Mouse (Mus musculus): ENCODE data around the gene Mrpl30. TPM values are rescaled to one million over a fixed set of nuclear protein-coding genes. Genes with fewer than 3 reads are reported as not detected.

The Mrpl30 gene
- polyA plus RNA-seq, 1 experiment from 2014 or later = 227 TPM

GRCm38 (mm10) chr1:37872131-37873067 lies 17.9 kb upstream of the Mrpl30 start:
- H3K9me3 ChIP-seq = no peaks in the 10 kb centered on the region
- peak; percentile 87 for ATAC-seq (ENCODE audit: insufficient read depth, low FRiP score, low read depth)
- peak overlapping the region; percentile 82 for H3K27ac ChIP-seq
- H3K36me3 ChIP-seq = peaks cover 16% of the 10 kb centered on the region; the same call in 1 of the 2 replicates
- peak overlapping the region; percentile 61 for H3K4me3 ChIP-seq (replicated peaks)
- WGBS = 5% methylated on average over 33 of the region's 33 CpGs
- no peaks in the 10 kb centered on the region for H3K27me3 ChIP-seq (replicated peaks)
- H3K4me1 ChIP-seq = peaks cover 5% of the 10 kb centered on the region; the same call in 1 of the 2 replicates
- peak overlapping the region; percentile 64 for H3K4me2 ChIP-seq
- H3K9ac ChIP-seq = peak overlapping the region; percentile 16

DNA sequence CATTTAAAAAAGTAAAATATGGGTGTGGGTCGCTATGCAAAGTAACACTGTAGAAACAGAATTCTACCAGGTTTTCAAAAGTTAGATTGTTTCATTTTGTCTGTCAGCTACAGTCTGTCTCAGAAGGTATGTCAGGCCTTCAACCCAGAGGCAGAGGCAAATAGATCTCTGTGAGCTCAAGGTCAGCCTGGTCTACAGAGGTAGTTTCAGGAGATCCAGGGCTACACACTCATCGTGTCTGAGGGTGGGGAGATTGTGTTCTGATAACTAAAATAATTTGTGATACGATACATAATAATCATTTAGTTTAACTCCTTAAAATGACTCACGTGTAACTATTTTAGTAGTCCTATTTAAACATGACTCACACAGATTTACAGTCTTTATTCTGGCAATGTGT lies 17.1 kb upstream of the Mrpl30 start:
- H3K27me3 ChIP-seq (replicated peaks) = no peaks in the 10 kb centered on the region
- H3K36me3 ChIP-seq = peaks cover 18% of the 10 kb centered on the region; the same call in 1 of the 2 replicates
- WGBS = 76% methylated on average over 4 of the region's 4 CpGs
- peak overlapping the region; percentile 64; the same call in 1 of the 2 replicates for H3K4me2 ChIP-seq
- no peaks in the 10 kb centered on the region for H3K9me3 ChIP-seq
- H3K27ac ChIP-seq = no peak overlapping the region
- no peak for ATAC-seq (ENCODE audit: insufficient read depth, low FRiP score, low read depth)
- peak overlapping the region; percentile 61; the same call in 1 of the 2 replicates for H3K4me3 ChIP-seq (replicated peaks)
- no peak overlapping the region for H3K9ac ChIP-seq
- peaks cover 5% of the 10 kb centered on the region; the same call in 1 of the 2 replicates for H3K4me1 ChIP-seq

GRCm38 (mm10) chr1:37877736-37878460 lies 12.4 kb upstream of the Mrpl30 start:
- Histone ChIP-seq H3K27me3 (replicated peaks) (no peaks in the 10 kb centered on the region), H3K4me1 (no peaks in the 10 kb centered on the region), H3K27ac (no peak overlapping the region), H3K9me3 (no peaks in the 10 kb centered on the region), H3K9ac (no peak overlapping the region), H3K4me3 (replicated peaks) (no peak overlapping the region), H3K4me2 (no peak overlapping the region), H3K36me3 (peaks cover 36% of the 10 kb centered on the region)
- 94% methylated on average over 13 of the region's 13 CpGs for WGBS
- ATAC-seq (ENCODE audit: insufficient read depth, low FRiP score, low read depth) = no peak

GRCm38 (mm10) chr1:37883411-37883810 lies 6.9 kb upstream of the Mrpl30 start:
- Histone ChIP-seq H3K4me2 (no peak overlapping the region), H3K4me1 (no peaks in the 10 kb centered on the region), H3K4me3 (replicated peaks) (no peak overlapping the region), H3K27ac (no peak overlapping the region), H3K27me3 (replicated peaks) (no peaks in the 10 kb centered on the region), H3K36me3 (peaks cover 27% of the 10 kb centered on the region), H3K9ac (no peak overlapping the region), H3K9me3 (no peaks in the 10 kb centered on the region)
- WGBS = 88% methylated on average over 4 of the region's 4 CpGs
- ATAC-seq (ENCODE audit: insufficient read depth, low FRiP score, low read depth) = no peak

GRCm38 (mm10) chr1:37884451-37884850 lies 5.8 kb upstream of the Mrpl30 start:
- Histone ChIP-seq H3K4me2 (no peak overlapping the region), H3K36me3 (peaks cover 18% of the 10 kb centered on the region), H3K27me3 (replicated peaks) (no peaks in the 10 kb centered on the region), H3K4me1 (peaks cover 5% of the 10 kb centered on the region), H3K9ac (no peak overlapping the region), H3K4me3 (replicated peaks) (no peak overlapping the region), H3K9me3 (no peaks in the 10 kb centered on the region), H3K27ac (no peak overlapping the region)
- ATAC-seq (ENCODE audit: insufficient read depth, low FRiP score, low read depth) = no peak
- 70% methylated on average over 4 of the region's 4 CpGs for WGBS

- Histone ChIP-seq H3K9me3 (no peaks in the 10 kb centered on the region), H3K27ac (peak overlapping the region; percentile 91), H3K4me1 (peaks cover 10% of the 10 kb centered on the region), H3K4me3 (replicated peaks) (peak overlapping the region; percentile 77), H3K27me3 (replicated peaks) (no peaks in the 10 kb centered on the region), H3K9ac (peak overlapping the region; percentile 65; the same call in 1 of the 2 replicates), H3K4me2 (peak overlapping the region; percentile 73), H3K36me3 (peaks cover under 1% of the 10 kb centered on the region; the same call in 1 of the 2 replicates)
- no peak for ATAC-seq (ENCODE audit: insufficient read depth, low FRiP score, low read depth)
- WGBS = 72% methylated on average over 7 of the region's 7 CpGs
These were observed 1.1 kb upstream of the Mrpl30 start for GRCm38 (mm10) chr1:37889206-37889605.

GRCm38 (mm10) chr1:37891400-37891799 lies 1.1 kb downstream of the Mrpl30 start:
- no peak for ATAC-seq (ENCODE audit: insufficient read depth, low FRiP score, low read depth)
- H3K4me3 ChIP-seq (replicated peaks) = peak overlapping the region; percentile 77
- H3K27me3 ChIP-seq (replicated peaks) = no peaks in the 10 kb centered on the region
- WGBS = 58% methylated on average over 3 of the region's 3 CpGs
- H3K4me2 ChIP-seq = peak overlapping the region; percentile 73
- H3K9ac ChIP-seq = no peak overlapping the region
- H3K27ac ChIP-seq = no peak overlapping the region
- H3K36me3 ChIP-seq = peaks cover 9% of the 10 kb centered on the region; the same call in 1 of the 2 replicates
- H3K9me3 ChIP-seq = no peaks in the 10 kb centered on the region
- peaks cover 10% of the 10 kb centered on the region for H3K4me1 ChIP-seq

DNA sequence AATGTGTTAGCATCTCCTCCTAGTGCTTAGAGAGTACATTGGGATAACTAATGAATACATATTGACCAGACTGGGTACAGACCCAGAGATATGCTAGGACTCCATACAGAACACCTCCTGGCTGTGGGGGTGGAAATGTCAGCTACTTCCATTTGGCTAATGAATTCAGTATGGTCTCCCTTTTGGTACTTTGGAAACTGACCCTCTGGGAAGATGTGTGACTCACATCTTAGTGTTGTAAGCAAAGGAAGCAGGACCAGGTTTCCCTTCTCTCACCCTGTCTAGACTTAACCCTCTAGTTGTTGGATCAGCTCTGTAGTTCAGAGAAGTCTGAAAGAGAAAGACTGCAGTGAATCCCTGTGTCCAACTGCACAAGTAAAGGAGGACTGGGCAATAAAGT lies 4.3 kb downstream of the Mrpl30 start:
- no peak for ATAC-seq (ENCODE audit: insufficient read depth, low FRiP score, low read depth)
- no peaks in the 10 kb centered on the region for H3K27me3 ChIP-seq (replicated peaks)
- H3K9ac ChIP-seq = no peak overlapping the region
- H3K4me1 ChIP-seq = peaks cover 4% of the 10 kb centered on the region
- no peak overlapping the region for H3K4me3 ChIP-seq (replicated peaks)
- no peaks in the 10 kb centered on the region for H3K9me3 ChIP-seq
- no peak overlapping the region for H3K27ac ChIP-seq
- peaks cover 29% of the 10 kb centered on the region for H3K36me3 ChIP-seq
- no peak overlapping the region for H3K4me2 ChIP-seq

GRCm38 (mm10) chr1:37899816-37900215 lies 9.5 kb downstream of the Mrpl30 start:
- 60% methylated on average over 4 of the region's 4 CpGs for WGBS
- no peak for ATAC-seq (ENCODE audit: insufficient read depth, low FRiP score, low read depth)

DNA sequence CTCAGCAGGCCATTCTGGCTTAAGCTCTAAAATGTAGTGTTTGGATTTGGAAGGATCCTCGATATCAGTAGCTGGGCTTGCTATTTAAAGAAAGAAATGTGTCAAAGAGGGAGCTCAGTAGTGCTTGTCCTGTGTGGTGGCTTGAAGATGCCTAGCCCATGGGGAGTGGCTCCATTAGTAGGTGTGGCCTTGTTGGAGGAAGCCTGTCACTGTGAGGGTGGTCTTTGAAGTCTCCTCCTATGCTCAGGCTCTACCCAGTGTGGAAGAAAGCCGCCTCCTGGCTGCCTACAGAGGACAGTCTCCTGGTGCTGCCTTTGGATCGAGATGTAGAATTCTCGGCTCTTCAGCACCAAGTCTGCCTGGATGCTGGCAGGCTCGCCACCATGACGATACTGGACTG lies 10.0 kb downstream of the Mrpl30 start:
- Histone ChIP-seq H3K27ac (no peak overlapping the region), H3K9ac (no peak overlapping the region), H3K4me2 (no peak overlapping the region), H3K4me3 (replicated peaks) (no peak overlapping the region), H3K27me3 (replicated peaks) (no peaks in the 10 kb centered on the region), H3K9me3 (no peaks in the 10 kb centered on the region), H3K4me1 (no peaks in the 10 kb centered on the region), H3K36me3 (peaks cover 23% of the 10 kb centered on the region)
- WGBS = 53% methylated on average over 6 of the region's 6 CpGs
- ATAC-seq (ENCODE audit: insufficient read depth, low FRiP score, low read depth) = no peak

More at GRCm38 (mm10) chr1:37899816-37900215, 9.5 kb downstream of the Mrpl30 start:
- no peak overlapping the region for H3K4me2 ChIP-seq
- no peak overlapping the region for H3K9ac ChIP-seq
- peaks cover 25% of the 10 kb centered on the region for H3K36me3 ChIP-seq
- no peaks in the 10 kb centered on the region for H3K9me3 ChIP-seq
- H3K4me1 ChIP-seq = no peaks in the 10 kb centered on the region
- no peak overlapping the region for H3K27ac ChIP-seq
- H3K4me3 ChIP-seq (replicated peaks) = no peak overlapping the region
- no peaks in the 10 kb centered on the region for H3K27me3 ChIP-seq (replicated peaks)

DNA sequence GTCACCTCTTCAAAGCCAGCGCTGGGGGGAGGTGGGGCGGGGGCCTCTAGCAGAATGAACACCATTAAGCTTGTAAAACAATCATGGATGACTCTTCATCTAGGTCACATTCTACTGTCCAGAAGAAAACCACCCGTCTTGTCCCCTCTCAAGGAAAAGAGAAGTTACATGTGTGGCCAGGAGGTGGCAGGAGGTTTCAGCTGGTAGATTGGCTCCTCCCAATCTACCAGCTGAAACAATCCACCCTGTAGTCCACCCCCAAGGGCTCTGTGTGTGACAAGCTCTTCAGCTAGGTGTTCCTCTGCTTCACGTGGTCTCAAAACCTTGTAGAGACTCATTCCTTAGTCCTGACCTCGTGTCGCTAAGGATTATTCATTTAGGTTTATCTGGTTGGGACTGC lies 12.9 kb downstream of the Mrpl30 start:
- WGBS = 35% methylated on average over 6 of the region's 6 CpGs
- H3K27me3 ChIP-seq (replicated peaks) = no peaks in the 10 kb centered on the region
- ATAC-seq (ENCODE audit: insufficient read depth, low FRiP score, low read depth) = no peak

GRCm38 (mm10) chr1:37912751-37913150 lies 22.5 kb downstream of the Mrpl30 start:
- no peaks in the 10 kb centered on the region for H3K4me1 ChIP-seq
- H3K27me3 ChIP-seq (replicated peaks) = no peaks in the 10 kb centered on the region
- H3K27ac ChIP-seq = no peak overlapping the region
- no peak overlapping the region for H3K4me2 ChIP-seq
- H3K9ac ChIP-seq = no peak overlapping the region
- no peaks in the 10 kb centered on the region for H3K9me3 ChIP-seq
- ATAC-seq (ENCODE audit: insufficient read depth, low FRiP score, low read depth) = no peak
- no peaks in the 10 kb centered on the region for H3K36me3 ChIP-seq
- WGBS = 76% methylated on average over 2 of the region's 2 CpGs
- H3K4me3 ChIP-seq (replicated peaks) = no peak overlapping the region

More for the DNA sequence above, 12.9 kb downstream of the Mrpl30 start:
- Histone ChIP-seq H3K4me3 (replicated peaks) (no peak overlapping the region), H3K27ac (no peak overlapping the region), H3K4me1 (no peaks in the 10 kb centered on the region), H3K9ac (no peak overlapping the region), H3K4me2 (no peak overlapping the region), H3K36me3 (peaks cover 9% of the 10 kb centered on the region), H3K9me3 (no peaks in the 10 kb centered on the region)
